Mouse (Mus musculus): ENCODE measurements at regions not wholly inside any gene's neighbourhood (a gene's known extent, or its start where the extent isn't known, plus 50 kb on each side); places are given as distances from the start of the nearest gene placed in this dataset.

- no peak for TF ChIP-seq POLR2A (IDR thresholded peaks at IDR 0.05; ENCODE audit: control insufficient read depth, low read depth, low read length)
- TF ChIP-seq CTCF (IDR thresholded peaks at IDR 0.05; ENCODE audit: control insufficient read depth, insufficient read depth, insufficient replicate concordance, low read depth, low read length): no peak
These were observed 145.0 kb upstream of the A530016L24Rik start for GRCm38 (mm10) chr12:112344285-112344684.
